Mouse (Mus musculus) kidney, adult 2 months (tissue): ENCODE results near the gene Cacna1s.

Experiments used
- CTCF ChIP-seq: fragments of 200-500 bp; conservative IDR thresholded peaks from 2 replicates; pipeline ENCODE4 v1.5.1; 2011; ENCODE audit warnings: low read depth, mild to moderate bottlenecking, control low read depth, low read length, moderate library complexity, mixed read lengths; ENCODE audit not compliant: insufficient read depth, insufficient read length
- POLR2A ChIP-seq: fragments of 200-500 bp; IDR thresholded peaks from one replicate; pipeline ENCODE4 v1.6.1; 2011; ENCODE audit warnings: low read depth, low read length, control low read depth

DNA sequence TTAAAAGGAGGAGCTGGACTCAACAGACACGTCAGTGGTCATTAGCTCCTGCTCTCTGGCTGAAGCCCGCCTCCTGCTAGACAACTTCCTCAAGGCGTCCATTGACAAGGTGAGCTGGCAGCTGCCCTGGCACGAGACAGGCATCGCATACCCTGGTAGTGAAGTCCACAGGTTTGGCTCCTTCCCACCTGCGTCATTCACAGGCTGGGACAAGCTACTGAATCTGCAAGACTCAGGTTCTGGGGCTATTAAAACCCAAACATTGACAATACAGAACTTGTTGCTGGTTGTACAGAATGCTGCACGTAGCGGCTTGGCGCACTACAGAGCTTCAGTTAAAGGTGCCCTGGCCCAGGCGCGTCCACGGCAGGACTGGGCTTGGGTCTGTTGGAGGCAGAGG is 107.7 kb downstream of the Cacna1s start:
- no peak for TF ChIP-seq POLR2A
- no peak for TF ChIP-seq CTCF
